Mouse (Mus musculus) embryonic fibroblast, embryonic 13.5 days (primary cell): ENCODE data around the gene Olfr884. TPM values are rescaled to one million over a fixed set of nuclear protein-coding genes. Genes with fewer than 3 reads are reported as not detected.

Source experiments
- H3K27ac ChIP-seq: 2 replicates; pipeline ENCODE4 v1.5.1; 2012; ENCODE audit warnings: low read length, control low read depth, inconsistent platforms; ENCODE audit not compliant: insufficient read depth
- H3K4me1 ChIP-seq: 2 replicates; pipeline ENCODE4 v1.6.1; 2011; ENCODE audit warnings: low read length; ENCODE audit not compliant: control insufficient read depth, insufficient read depth
- H3K4me3 ChIP-seq: 2 replicates; pipeline ENCODE4 v1.5.1; 2011; ENCODE audit warnings: mild to moderate bottlenecking, control low read depth, low read length; ENCODE audit not compliant: insufficient read depth
- CTCF ChIP-seq: IDR thresholded peaks from 2 replicates; pipeline ENCODE4 v1.5.1; 2011; ENCODE audit warnings: mild to moderate bottlenecking, control low read depth, low read length, moderate library complexity, borderline replicate concordance; ENCODE audit not compliant: insufficient read depth
- POLR2A ChIP-seq: IDR thresholded peaks from 2 replicates; pipeline ENCODE4 v1.6.1; 2011; ENCODE audit warnings: low read depth, mild to moderate bottlenecking, control low read depth, low read length, moderate library complexity
- polyA plus RNA-seq: library from polyadenylated mRNA; stranded (reverse); fragments of >200 nt; gene quantifications from 2 replicates; pipeline ENCODE4 v1.2.4, GENCODE M21; 2011; ENCODE audit warnings: low read depth; ENCODE audit not compliant: missing spikeins, insufficient read length

Gene Olfr884
- not detected in 2 replicates for polyA plus RNA-seq

DNA sequence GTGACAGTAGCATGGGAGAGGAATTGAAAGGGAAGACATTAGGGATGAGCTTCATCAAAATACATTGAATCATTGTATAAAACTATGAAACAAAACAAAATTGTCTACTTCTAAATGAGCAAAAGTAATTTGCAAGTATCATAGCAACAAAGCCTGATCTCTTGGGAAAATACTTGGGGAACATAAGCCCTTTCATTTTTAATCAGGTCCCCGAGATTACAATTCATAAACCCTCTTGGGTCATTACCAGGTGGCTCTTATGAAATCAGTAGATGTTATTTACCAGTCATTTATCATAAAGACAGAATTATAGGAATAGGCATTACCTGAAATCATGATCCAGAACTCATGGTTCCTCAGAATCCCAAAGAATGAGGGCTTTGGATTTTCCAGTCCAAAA is at the start of gene Olfr884:
Olfr884 (plus strand) TSS at position 301 of the 400 bp plus-strand sequence.
- no peak within 1 kb of the TSS for H3K4me3 ChIP-seq
- no peaks in the 10 kb centered on the region for H3K4me1 ChIP-seq
- no peak within 1 kb of the TSS for H3K27ac ChIP-seq
- TF ChIP-seq POLR2A, result no peak
- no peak for TF ChIP-seq CTCF

DNA sequence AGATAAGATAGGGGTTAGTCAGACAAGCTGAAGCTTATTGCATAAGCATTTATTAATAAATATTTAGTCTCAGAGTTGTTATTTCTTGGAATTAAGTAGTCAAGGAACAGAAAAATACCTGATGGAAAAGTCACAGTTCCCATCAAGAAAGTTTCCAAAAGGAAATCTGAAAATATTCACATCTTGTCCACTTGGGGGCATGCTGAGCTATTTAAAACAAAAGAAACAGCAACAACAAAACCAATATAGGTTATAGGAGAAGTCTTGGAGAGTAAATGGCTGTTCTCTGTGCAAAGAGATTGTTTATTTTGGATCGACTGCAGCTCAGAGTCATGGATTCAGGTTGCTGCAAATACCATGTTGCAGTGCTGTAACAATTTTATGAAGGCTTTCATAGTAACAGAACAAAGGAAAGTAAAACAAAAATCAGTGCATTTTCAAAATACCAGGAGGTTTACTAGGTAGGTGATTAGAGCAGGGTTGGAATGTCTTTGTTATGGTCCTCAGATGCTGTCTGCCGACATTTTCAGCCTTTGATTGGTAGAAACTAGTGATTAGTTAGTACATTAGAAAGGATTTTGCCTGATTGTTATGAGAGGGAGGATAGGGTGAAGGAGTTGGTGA is 47.7 kb upstream of the Olfr884 start:
- Histone ChIP-seq H3K4me1 (no peaks in the 10 kb centered on the region), H3K4me3 (no peak overlapping the region), H3K27ac (no peak overlapping the region)
- TF ChIP-seq CTCF (no peak), POLR2A (no peak)

GRCm38 (mm10) chr9:38000021-38000420 is 46.3 kb upstream of the Olfr884 start:
- Histone ChIP-seq H3K4me3 (no peak overlapping the region), H3K27ac (no peak overlapping the region), H3K4me1 (no peaks in the 10 kb centered on the region)
- no peak for TF ChIP-seq POLR2A
- no peak for TF ChIP-seq CTCF

- H3K27ac ChIP-seq, result no peak within 1 kb of the TSS
- no peak within 1 kb of the TSS for H3K4me3 ChIP-seq
- no peaks in the 10 kb centered on the region for H3K4me1 ChIP-seq
- TF ChIP-seq POLR2A, result no peak
- TF ChIP-seq CTCF, result no peak
Measured at GRCm38 (mm10) chr9:38025508-38025907, 20.8 kb upstream of the Olfr884 start, which contains the start of gene Olfr883. Gene Olfr883 (plus strand): TSS chr9:38025808.

DNA sequence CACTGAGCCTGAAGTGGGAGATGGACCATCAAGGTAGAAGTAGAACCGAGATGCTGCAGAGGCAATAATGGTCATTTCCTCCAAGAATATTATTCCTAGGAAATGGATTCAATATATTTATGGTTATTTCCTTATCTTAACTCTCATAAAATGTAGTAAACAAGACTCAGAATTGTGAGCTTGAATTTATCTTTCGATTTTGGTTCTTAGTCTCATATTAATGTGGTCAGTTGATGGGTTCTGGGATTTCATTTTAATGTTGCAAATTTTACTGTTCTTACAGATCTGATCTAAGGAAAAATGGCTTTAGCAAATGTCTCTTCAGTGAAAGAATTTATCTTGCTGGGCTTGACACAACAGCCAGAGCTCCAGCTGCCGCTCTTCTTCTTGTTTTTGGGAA is 14.7 kb downstream of the Olfr884 start, which contains the start of gene Olfr885:
Olfr885 (plus strand) TSS at position 301 of the 400 bp plus-strand sequence.
- Histone ChIP-seq H3K4me3 (no peak within 1 kb of the TSS), H3K4me1 (no peaks in the 10 kb centered on the region), H3K27ac (no peak within 1 kb of the TSS)
- TF ChIP-seq POLR2A (no peak), CTCF (no peak)

- TF ChIP-seq POLR2A (no peak), CTCF (no peak)
- Histone ChIP-seq H3K27ac (no peak within 1 kb of the TSS), H3K4me3 (no peak within 1 kb of the TSS), H3K4me1 (no peaks in the 10 kb centered on the region)
Measured at GRCm38 (mm10) chr9:38083772-38084171, 37.4 kb downstream of the Olfr884 start, which contains the start of gene Olfr887. Gene Olfr887 (plus strand): TSS chr9:38084072.

Other genes starting within 250 kb of the Olfr884 start
- gene Olfr876, start 243.5 kb upstream of the Olfr884 start, polyA plus RNA-seq, result not detected in 2 replicates
- gene Olfr877, start 192.3 kb upstream of the Olfr884 start, polyA plus RNA-seq, result not detected in 2 replicates
- not detected in 2 replicates for gene Olfr145, start 149.8 kb upstream of the Olfr884 start, polyA plus RNA-seq
- not detected in 2 replicates for gene Olfr878, start 128.7 kb upstream of the Olfr884 start, polyA plus RNA-seq
- not detected in 2 replicates for gene Olfr881, start 54.7 kb upstream of the Olfr884 start, polyA plus RNA-seq
- gene Olfr883, start 20.7 kb upstream of the Olfr884 start, polyA plus RNA-seq, result not detected in 2 replicates
- gene Olfr885, start 14.8 kb downstream of the Olfr884 start, polyA plus RNA-seq, result not detected in 2 replicates
- gene Olfr887, start 37.5 kb downstream of the Olfr884 start, polyA plus RNA-seq, result not detected in 2 replicates
- gene Olfr888, start 61.6 kb downstream of the Olfr884 start, polyA plus RNA-seq, result not detected in 2 replicates
- 0.09 TPM in 1 of 2 replicates, not detected in the other for gene Olfr889, start 68.6 kb downstream of the Olfr884 start, polyA plus RNA-seq
- gene Olfr890, start 96.0 kb downstream of the Olfr884 start, polyA plus RNA-seq, result not detected in 2 replicates
- not detected in 2 replicates for gene Olfr891, start 134.3 kb downstream of the Olfr884 start, polyA plus RNA-seq
- not detected in 2 replicates for gene Olfr893, start 161.8 kb downstream of the Olfr884 start, polyA plus RNA-seq
- not detected in 2 replicates for gene Olfr894, start 171.5 kb downstream of the Olfr884 start, polyA plus RNA-seq
- gene Olfr143, start 206.2 kb downstream of the Olfr884 start, polyA plus RNA-seq, result not detected in 2 replicates
- gene Olfr895, start 221.3 kb downstream of the Olfr884 start, polyA plus RNA-seq, result not detected in 2 replicates
- gene Olfr896-ps1, start 244.6 kb downstream of the Olfr884 start, polyA plus RNA-seq, result not detected in 2 replicates